Mouse (Mus musculus) induced T-regulatory cell, adult 2 months (primary cell): ENCODE measurements around the gene Smok3b.
"Not testable (repeated sequence)": the region's sequence is repeated elsewhere in the genome, so short reads cannot be mapped to it uniquely, and the experiment has no call there.

Experiments
- DNase-seq: peaks from one replicate; pipeline ENCODE4 v3.0.0-alpha.2; 2012; ENCODE audit warnings: low read depth

Gene Smok3b

DNA sequence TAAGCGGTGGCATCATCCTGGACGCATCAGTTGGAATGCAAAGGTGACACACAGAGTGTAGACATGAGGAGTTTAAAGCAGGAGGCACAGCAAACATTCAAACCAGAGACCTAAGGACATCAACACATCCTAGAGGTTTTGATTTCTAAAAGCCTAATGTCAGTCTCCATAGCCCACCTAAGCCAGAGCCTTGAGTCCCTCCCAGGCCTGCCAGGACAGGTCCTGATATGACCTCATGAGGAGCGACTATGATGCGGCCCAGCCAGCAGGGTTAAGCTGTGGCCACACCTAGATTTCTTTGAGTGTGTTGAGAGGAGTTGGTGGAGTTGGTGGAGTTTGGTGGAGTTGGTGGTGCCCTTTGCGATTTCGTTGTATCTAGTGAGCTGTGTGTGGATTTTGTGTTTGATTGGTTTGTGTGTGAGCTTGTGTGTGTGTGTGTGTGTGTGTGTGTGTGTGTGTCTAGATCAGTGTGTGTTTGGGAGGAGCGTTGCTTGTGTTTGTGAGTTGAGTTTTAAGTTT, at the start of gene Smok3b, which contains the start of gene Smok3a:
TSS of gene Smok3b (plus strand) at position 469 of the 519 bp plus-strand sequence.
TSS of gene Smok3a (plus strand) at position 301 of the 519 bp plus-strand sequence.
- not testable (repeated sequence) for DNase-seq

DNA sequence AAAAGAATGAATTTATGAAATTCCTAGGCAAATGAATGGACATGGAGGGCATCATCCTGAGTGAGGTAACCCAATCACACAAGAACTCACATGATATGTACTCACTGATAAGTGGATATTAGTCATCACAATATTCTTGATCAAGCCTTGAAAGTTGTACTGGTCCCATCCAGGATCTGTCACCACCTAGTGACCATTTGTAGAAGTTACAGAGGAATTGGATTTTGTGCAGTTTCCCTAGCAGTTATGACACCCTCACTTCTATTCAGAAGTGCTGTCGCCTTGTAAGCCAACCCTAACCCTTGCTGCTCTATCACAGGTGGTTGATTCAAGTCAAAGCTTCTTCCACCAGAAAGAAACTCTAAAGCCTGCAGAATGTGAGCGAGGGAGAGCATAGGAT, 48.1 kb upstream of the Smok3b start:
- DNase-seq: peak; percentile 21

DNA sequence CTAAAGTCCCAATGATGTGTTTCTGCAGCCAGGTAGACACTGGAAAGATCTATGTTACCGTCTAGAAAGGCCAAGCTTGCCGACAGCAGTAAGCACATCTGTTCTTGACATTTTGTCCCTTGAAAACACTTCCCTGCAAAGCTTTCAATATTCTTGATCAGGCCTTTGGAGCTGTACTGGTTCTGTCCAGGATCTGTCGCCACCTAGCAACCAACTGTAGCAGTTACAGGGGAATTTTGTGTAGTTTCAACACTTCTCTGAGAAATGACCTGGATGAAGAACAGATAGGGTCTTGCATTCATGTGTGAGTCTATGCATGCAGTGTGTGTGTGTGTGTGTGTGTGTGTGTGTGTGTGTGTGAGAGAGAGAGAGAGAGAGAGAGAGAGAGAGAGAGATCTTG, 47.5 kb upstream of the Smok3b start:
- DNase-seq: peak; percentile 9

DNA sequence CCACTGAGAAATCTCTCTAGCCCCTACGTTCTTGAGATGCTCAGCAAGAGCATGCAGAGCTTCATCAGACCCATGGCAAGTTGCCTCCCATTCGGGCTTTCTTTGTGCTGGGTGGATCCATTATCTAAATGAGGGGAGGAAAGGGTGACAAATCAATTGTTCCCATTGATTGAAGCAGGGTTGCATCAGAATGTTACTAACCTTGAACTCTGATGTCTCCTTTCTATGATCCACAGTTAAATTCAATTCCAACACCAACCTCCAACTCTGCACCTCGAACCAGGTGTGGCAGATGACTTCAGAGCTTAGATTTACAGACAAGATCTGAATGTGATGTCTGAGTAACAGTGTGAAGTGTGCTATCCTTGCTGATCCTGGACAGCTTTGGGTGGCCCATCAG, 46.5 kb upstream of the Smok3b start:
- no peak for DNase-seq

DNA sequence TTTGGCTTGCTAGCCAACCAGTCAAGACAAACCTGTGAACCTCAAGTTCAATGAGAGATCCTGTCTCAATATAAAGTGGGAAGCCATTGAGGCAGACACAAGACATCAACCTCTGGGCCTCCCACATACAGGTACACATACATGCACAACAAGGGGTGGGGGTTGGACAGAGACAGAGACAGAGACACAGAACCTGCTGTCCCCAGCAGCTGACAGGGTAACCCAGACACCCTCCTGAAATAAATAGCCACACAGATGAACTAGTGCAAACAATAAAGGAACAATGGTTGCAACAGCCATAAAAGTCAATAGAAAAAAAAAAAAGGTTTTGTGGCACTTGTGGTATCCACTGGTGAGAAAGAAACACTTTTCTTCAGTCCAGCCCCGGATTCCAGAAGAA, 45.8 kb upstream of the Smok3b start:
- DNase-seq: no peak

DNA sequence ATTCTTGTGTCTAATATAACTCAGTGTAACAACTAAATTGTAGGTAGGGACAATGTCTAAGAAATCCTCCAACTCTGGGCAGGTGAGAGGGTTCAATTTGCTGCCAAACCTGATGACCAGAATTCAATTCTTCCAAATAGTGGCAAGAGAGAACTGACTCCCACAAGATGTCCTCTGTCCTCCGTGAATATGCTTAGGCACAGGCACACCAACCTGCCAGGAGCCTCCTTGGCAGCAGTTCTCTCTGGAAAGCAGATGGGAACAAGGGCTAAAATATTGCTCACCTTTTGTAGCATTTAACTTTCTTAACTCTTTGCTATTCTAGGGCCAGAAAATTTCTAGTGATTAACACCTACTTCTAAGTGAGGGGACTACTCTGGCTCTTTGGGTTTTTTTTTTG, 43.9 kb upstream of the Smok3b start:
- no peak for DNase-seq

DNA sequence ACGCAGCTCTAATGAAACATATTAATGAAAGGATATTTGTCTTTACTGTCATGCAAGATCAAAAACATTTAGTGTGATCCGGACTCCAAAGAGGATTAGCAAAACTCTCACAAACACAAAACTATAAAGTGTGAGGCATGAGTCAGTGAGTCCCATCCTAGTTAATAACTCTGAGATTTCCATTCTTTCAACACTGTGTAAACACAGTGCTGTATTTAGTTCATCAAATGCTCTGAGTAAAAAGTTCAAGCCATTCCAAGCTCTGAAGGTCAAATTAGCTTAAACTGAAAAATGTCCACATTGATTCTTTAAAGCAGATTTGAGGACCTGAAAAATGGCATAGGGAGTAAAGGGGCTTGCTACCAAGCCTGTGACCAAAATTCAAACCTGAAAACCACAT, 42.1 kb upstream of the Smok3b start:
- no peak for DNase-seq

DNA sequence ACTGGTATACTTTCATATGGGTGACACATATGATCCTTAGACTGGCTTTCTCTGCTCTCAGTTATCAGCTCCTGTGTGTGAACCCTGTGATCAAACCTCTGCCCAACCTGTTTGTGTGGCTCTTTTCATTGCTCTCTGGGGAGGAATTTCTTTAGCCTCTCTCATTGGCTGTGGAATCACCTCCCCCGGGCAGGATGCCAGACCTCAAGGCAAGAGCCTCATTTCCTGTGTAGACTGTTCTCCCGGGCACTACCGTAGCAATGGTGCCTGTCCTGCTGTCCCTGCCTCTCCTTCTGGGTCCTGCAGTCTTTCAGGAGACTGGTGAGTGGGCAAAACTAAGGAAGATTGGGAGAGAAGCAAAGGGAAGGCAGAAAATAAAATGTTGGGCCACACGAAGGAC, 39.9 kb upstream of the Smok3b start, which contains the start of gene Azgp1:
TSS of gene Azgp1 (plus strand) at position 221 of the 400 bp plus-strand sequence.
- no peak for DNase-seq

DNA sequence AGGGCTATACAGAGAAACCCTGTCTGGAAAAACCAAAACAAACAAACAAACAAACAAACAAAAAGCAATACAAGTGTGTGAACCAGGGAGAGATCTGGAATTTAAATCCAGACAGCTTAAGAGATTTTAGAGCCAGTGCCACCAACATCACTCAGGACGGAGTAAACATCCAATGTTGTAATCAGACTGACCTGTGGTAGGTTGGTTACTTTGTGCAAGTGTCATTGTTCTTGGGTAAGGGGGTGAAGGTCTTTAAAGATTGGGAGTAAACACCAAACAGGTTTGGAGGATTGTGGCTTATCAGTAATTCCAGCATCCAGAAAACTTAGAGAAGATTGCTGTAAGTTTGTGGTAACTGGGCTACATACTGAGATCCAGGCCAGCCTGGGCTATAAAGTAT, 34.9 kb upstream of the Smok3b start:
- DNase-seq: no peak

DNA sequence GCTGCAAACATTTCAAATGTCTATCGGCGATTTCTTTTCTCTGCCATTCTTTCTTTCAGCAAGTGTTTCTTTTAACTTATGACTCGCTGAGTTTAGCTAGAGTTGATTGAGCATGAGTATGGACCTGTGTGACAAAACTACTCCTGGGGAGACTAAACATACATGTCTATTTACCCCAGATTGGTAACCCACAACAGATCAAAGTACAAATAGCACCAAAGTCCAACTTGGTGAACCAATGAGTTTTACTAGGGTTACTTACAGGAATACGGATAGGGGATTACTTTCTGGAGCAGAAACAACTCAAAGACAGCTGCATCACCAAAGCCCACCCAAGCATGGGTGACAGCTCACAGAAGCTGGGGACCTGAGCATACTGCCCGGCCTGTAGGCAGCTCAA, 11.8 kb upstream of the Smok3b start:
- DNase-seq: no peak

DNA sequence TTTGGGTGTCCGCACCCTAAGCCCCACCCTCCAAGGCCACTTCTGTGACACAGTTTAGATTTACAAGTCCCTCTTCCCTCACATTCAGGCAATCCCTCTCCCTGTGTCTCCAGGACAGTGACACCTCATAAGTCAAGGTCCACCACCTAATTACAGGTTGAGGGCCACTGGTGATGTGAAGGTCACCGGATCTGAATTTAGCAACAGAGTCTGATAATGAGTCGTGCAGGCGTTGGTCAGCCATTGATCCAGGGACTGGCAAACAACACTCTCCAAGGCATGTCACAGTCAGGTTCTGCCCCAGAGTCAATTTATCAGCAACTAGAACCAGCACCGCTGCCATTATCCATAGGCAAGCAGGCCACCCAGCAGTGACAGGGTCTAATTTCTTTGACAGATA, 8.8 kb upstream of the Smok3b start:
- DNase-seq: no peak

DNA sequence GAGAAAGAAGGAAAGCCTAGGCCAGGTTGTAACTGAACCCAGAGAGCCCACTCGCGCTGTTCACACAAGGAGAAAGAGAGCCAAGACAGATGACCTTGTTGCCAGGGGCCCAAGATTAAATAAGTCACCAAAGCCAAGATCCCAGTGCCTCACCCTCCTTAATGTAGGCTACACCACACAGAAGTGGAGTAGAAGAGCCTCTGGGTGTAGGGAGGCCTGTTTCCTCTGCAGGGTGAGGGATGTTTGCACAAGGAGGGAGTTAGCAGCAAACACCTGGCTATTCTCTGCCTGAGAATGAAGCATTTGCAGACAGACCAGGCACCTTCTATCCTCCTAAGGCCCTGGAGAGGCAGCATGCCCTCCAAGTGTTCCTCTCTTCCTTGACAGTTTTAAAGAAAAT, 4.7 kb upstream of the Smok3b start:
- no peak for DNase-seq

DNA sequence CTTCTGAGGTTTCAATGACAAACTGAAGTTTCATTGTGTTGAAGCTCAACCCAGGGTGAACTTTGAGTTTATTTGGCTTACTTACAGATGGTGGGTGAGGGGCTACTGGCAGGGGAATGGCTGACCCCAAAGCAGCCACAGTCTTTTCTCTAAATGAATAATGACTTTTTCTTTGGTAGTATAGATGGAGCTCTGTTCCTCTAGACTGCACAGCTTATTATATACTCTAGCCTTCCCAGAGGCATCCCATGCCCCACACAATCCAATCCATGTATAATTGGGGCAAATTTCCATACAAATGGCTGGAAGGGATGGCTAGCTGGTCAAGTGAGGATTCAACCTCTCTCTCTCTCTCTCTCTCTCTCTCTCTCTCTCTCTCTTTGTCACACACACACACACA, 4.2 kb upstream of the Smok3b start:
- DNase-seq: no peak

DNA sequence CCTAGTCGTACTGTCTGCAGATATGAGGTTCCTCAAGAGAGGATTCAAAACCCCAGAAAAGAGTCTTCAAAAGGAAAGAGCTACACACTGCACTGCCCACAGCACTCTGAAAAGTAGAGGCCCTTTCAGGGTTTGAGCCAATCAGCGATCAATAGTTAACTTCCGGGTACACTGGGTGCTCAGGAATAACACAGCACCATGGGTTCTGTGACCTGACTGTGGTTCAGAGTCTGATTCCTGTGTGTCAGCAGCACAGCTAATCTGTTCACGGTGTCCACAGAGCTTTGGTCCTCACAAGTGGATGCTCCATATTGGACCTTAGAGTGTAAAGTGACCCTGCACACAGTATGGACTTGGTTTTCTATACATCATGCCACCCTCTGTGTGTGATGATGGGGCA, 1.7 kb upstream of the Smok3b start:
- DNase-seq: not testable (repeated sequence)

DNA sequence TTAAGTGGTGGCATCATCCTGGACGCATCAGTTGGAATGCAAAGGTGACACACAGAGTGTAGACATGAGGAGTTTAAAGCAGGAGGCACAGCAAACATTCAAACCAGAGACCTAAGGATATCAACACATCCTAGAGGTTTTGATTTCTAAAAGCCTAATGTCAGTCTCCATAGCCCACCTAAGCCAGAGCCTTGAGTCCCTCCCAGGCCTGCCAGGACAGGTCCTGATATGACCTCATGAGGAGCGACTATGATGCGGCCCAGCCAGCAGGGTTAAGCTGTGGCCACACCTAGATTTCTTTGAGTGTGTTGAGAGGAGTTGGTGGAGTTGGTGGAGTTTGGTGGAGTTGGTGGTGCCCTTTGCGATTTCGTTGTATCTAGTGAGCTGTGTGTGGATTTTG, 31.7 kb downstream of the Smok3b start, which contains the start of gene Smok3c:
TSS of gene Smok3c (plus strand) at position 301 of the 400 bp plus-strand sequence.
- DNase-seq: not testable (repeated sequence)

DNA sequence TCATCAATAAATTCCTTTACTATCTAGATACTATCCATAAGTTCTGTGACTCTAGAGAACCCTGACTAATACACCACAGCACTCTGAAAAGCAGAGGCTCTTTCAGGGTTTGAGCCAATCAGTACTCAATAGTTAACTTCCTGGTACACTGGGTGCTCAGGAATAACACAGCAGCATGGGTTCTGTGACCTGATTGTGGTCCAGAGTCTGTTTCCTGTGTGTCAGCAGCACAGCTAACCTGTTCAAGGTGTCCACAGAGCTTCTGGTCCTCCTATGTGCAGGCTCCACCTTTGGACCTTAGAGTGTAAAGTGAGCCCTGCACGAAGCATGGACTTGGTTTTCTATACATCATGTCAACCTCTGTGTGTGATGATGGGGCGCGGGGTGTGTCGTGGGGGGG, 52.6 kb downstream of the Smok3b start:
- DNase-seq: no peak

DNA sequence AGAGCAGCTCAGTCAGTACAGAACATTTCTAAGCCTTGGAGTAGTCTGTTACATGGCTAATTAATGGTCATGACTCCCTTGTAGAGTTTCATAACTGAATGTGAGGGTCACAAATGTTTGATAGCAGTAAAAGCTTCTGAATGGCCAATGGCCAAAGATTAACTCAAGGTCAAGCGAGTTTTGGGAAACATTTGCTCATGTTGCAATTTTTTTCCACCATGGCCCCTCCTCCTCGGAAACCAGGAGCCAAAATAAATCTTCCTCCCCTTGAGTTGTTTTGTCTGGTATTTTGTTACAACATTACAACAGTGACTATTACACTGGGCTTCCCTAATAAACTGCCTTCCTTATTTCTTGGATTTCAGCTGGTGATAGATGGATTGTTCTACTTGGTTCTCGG, 54.5 kb downstream of the Smok3b start:
- no peak for DNase-seq

DNA sequence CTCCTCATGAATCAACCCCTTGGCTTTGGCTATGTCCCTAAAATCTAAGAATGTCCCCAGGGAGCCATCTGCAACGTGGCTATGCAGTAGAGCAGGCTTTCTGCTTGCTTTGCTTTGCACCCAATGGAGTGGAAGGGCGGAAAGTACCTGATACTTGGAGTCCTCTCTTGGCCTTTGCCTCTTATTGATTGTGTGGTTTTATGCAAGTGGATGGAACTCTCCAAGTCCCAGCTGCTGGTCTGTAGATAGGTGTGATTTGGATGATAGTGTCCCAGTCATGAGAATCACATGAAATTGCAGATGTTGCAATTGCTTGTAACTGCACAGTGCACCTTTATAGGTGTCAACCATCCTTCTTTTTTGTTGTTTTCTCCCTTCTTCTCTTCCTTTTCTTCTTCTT, 54.9 kb downstream of the Smok3b start:
- no peak for DNase-seq

DNA sequence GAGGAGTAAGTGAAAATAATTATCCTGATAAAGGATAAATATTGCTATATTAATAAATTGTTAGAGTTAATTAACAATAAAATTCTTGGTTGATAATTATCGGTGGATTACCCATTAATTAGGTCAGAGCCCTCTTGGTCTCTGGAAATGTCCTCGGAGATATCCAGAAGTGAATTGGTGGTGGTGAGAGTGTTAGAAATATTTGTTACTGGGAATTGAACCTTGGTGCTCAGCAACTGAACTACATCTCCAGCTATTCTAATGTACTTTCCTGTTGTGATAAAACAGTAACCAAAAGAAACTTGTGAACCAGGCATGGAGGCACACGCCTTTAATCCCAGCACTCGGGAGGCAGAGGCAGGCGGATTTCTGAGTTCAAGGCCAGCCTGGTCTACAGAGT, 59.2 kb downstream of the Smok3b start:
- DNase-seq: no peak

DNA sequence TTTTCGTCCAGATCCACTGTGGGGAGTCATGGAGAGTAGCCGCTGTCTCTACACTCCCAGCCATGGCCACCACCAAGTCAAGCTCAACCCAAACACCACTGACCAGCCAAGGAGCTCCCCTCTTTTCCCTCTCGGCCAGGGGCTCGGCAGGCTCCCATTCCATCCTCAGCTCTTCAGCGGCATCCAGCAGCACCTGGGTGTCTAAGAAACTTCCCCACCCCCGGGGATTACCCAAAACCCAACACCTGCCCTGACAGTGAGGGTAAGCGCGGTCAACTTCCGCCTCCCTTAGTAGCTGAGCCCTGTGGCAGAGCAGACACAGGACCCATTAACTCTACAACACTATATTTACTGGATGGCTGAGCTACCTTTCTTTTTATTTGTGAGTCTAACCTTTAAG, 60.2 kb downstream of the Smok3b start:
- no peak for DNase-seq

DNA sequence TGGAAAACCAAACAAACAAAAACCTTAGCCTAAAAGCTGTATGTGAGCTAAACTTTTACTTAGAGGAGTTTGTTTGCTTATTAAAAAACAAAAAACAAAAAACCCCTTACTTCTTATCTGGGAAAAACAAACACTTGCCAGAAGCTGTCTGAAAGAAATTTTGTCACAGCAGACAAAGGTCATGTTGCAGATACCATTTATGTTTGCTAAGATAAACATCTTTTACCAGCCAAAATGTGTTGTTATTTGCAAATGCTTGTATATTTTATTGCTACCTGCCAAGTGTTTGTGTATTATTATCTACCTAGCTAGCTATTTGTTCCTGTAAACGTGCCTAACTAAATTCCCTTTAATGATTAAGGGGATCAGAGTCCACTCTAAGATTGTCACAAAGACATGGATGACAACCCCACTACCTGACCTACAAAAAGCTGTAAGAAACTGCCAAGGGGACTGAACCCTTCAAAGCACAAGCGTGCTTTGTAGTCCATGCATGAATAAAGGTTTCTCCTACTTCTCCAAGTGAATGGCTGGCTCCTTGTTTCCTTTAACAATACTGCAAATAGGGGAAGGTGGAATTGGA, 62.2 kb downstream of the Smok3b start:
- DNase-seq: no peak

DNA sequence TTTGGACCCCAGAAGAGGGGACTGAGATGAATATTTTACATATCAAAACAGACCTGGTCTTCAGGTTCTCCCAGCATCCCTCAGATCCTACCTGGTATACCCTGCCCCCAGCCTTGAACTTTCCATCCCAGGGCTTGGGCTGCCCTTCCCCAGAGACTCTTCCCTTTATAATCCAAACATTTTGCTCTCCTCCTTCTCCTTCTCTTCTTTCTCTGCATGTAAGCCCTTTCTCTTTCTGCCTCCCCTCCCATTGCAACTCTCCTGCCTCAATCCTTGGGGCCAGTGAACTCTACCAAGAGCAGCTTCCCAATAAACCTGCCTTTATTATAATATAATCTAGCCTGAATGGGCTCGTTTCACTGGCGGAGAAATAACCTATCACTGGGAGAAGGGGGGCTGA, 62.7 kb downstream of the Smok3b start:
- no peak for DNase-seq

DNA sequence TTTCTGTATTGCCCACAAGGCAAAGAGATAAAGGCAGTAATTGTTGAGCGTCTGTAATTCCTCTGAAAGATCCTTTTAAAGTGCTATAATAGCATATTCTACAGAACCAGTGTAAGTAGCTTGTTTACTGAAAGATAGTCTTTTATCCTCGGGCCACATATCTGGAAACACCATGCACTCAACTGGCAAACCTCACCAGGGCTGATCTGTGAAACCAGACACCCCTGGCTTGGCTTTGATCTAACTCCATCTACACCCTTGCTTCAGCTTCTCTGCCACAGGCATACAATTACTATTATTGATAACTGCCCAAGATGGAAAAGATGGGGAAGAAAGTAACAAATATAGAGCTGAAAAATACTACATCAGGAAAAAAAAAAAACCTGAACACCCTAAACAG, 63.3 kb downstream of the Smok3b start:
- no peak for DNase-seq

DNA sequence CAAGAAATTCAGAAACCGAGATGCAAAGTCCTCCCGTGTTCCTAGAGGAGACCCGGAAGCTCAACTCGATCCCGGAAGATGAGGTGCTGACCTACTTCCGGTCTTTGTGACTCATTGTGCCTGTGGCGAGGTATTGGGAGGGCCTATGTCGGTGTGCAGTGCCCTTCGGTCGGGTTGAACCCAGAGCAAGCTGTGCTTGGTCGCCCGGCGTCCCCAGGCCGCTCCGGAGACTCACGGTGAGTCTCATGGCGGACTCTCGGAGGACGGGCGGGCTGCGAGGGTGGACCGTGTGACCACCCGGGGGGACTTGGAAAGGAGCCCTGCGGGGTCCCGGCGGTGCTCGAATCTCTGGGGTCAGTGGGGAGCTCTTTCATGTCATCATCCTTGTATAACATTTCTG, 63.8 kb downstream of the Smok3b start, which contains the start of gene Zkscan1:
TSS of gene Zkscan1 (plus strand) at position 89 of the 400 bp plus-strand sequence.
- peak; percentile 94 for DNase-seq
